Mouse (Mus musculus): Measurements from ENCODE around the gene Scaf4. TPM values are rescaled to one million over a fixed set of nuclear protein-coding genes. Genes with fewer than 3 reads are reported as not detected.

The Scaf4 gene
- polyA plus RNA-seq, 1 experiment from 2014 or later: 21.9 TPM

GRCm38 (mm10) chr16:90193719-90194118, 90.6 kb downstream of the Scaf4 start:
- Histone ChIP-seq H3K9ac (no peak overlapping the region), H3K4me3 (no peak overlapping the region), H3K27ac (no peak overlapping the region), H3K9me3 (replicated peaks) (no peaks in the 10 kb centered on the region), H3K4me2 (no peak overlapping the region), H3K4me1 (peaks cover 39% of the 10 kb centered on the region), H3K36me3 (no peaks in the 10 kb centered on the region), H3K27me3 (replicated peaks) (no peaks in the 10 kb centered on the region)
- ATAC-seq: no peak

GRCm38 (mm10) chr16:90191289-90191688, 93.0 kb downstream of the Scaf4 start:
- 63% methylated on average over 6 of the region's 6 CpGs for WGBS (ENCODE audit: insufficient replicate concordance)
- Histone ChIP-seq H3K9ac (no peak overlapping the region), H3K4me2 (no peak overlapping the region), H3K27me3 (replicated peaks) (0 out of 2 replicates have a peak, but pooled peaks cover 3% of the 10 kb centered on the region), H3K9me3 (replicated peaks) (no peaks in the 10 kb centered on the region), H3K27ac (no peak overlapping the region), H3K36me3 (no peaks in the 10 kb centered on the region), H3K4me1 (peaks cover 28% of the 10 kb centered on the region), H3K4me3 (no peak overlapping the region)
- ATAC-seq: no peak

GRCm38 (mm10) chr16:90187453-90187852, 96.8 kb downstream of the Scaf4 start:
- Histone ChIP-seq H3K4me1 (peaks cover 28% of the 10 kb centered on the region), H3K9ac (peak overlapping the region; percentile 31; the same call in 1 of the 2 replicates), H3K36me3 (no peaks in the 10 kb centered on the region), H3K4me2 (peak overlapping the region; percentile 50), H3K9me3 (replicated peaks) (no peaks in the 10 kb centered on the region), H3K27me3 (replicated peaks) (0 out of 2 replicates have a peak, but pooled peaks cover 3% of the 10 kb centered on the region), H3K4me3 (no peak overlapping the region; the same call in 1 of the 2 replicates), H3K27ac (no peak overlapping the region)
- WGBS (ENCODE audit: insufficient replicate concordance): 9% methylated on average over 13 of the region's 13 CpGs
- ATAC-seq: peak; percentile 64

- Histone ChIP-seq H3K36me3 (no peaks in the 10 kb centered on the region), H3K4me2 (no peak overlapping the region), H3K27me3 (replicated peaks) (0 out of 2 replicates have a peak, but pooled peaks cover 3% of the 10 kb centered on the region), H3K9ac (no peak overlapping the region), H3K4me1 (peaks cover 18% of the 10 kb centered on the region), H3K27ac (no peak overlapping the region), H3K9me3 (replicated peaks) (no peaks in the 10 kb centered on the region), H3K4me3 (no peak overlapping the region)
- no peak for ATAC-seq
- WGBS (ENCODE audit: insufficient replicate concordance): 37% methylated on average over 8 of the region's 8 CpGs
Measured at GRCm38 (mm10) chr16:90185928-90186588, 98.2 kb downstream of the Scaf4 start.

- Histone ChIP-seq H3K4me1 (peaks cover 31% of the 10 kb centered on the region), H3K27me3 (replicated peaks) (0 out of 2 replicates have a peak, but pooled peaks cover 6% of the 10 kb centered on the region), H3K4me3 (no peak overlapping the region), H3K4me2 (no peak overlapping the region), H3K27ac (no peak overlapping the region), H3K9ac (no peak overlapping the region), H3K36me3 (no peaks in the 10 kb centered on the region), H3K9me3 (replicated peaks) (no peaks in the 10 kb centered on the region)
- 92% methylated on average over 6 of the region's 6 CpGs for WGBS (ENCODE audit: insufficient replicate concordance)
- ATAC-seq: no peak
Measured at GRCm38 (mm10) chr16:90184135-90184534, 100.2 kb downstream of the Scaf4 start.

- H3K4me1 ChIP-seq: peaks cover 30% of the 10 kb centered on the region; the same call in 1 of the 2 replicates
- no peak overlapping the region for H3K4me3 ChIP-seq
- H3K9ac ChIP-seq: no peak overlapping the region
- no peaks in the 10 kb centered on the region for H3K9me3 ChIP-seq (replicated peaks)
- no peaks in the 10 kb centered on the region for H3K36me3 ChIP-seq
- 76% methylated on average over 8 of the region's 8 CpGs for WGBS (ENCODE audit: insufficient replicate concordance)
- 0 out of 2 replicates have a peak, but pooled peaks cover 5% of the 10 kb centered on the region for H3K27me3 ChIP-seq (replicated peaks)
- no peak for ATAC-seq
- H3K27ac ChIP-seq: no peak overlapping the region
- no peak overlapping the region for H3K4me2 ChIP-seq
Measured at GRCm38 (mm10) chr16:90181673-90182072, 102.6 kb downstream of the Scaf4 start.

- no peak for ATAC-seq
- WGBS (ENCODE audit: insufficient replicate concordance): 50% methylated on average over 6 of the region's 6 CpGs
- Histone ChIP-seq H3K27ac (no peak overlapping the region), H3K4me2 (no peak overlapping the region), H3K36me3 (no peaks in the 10 kb centered on the region), H3K27me3 (replicated peaks) (0 out of 2 replicates have a peak, but pooled peaks cover 3% of the 10 kb centered on the region), H3K4me1 (peaks cover 30% of the 10 kb centered on the region; the same call in 1 of the 2 replicates), H3K4me3 (no peak overlapping the region), H3K9me3 (replicated peaks) (no peaks in the 10 kb centered on the region), H3K9ac (no peak overlapping the region)
Measured at GRCm38 (mm10) chr16:90180975-90181374, 103.3 kb downstream of the Scaf4 start.

GRCm38 (mm10) chr16:90179892-90180291, 104.4 kb downstream of the Scaf4 start:
- Histone ChIP-seq H3K9ac (no peak overlapping the region), H3K36me3 (no peaks in the 10 kb centered on the region), H3K4me1 (peaks cover 30% of the 10 kb centered on the region; the same call in 1 of the 2 replicates), H3K27me3 (replicated peaks) (0 out of 2 replicates have a peak, but pooled peaks cover 3% of the 10 kb centered on the region), H3K4me2 (no peak overlapping the region), H3K9me3 (replicated peaks) (no peaks in the 10 kb centered on the region), H3K4me3 (no peak overlapping the region), H3K27ac (no peak overlapping the region)
- ATAC-seq: no peak
- whole genome bisulfite sequencing (ENCODE audit: insufficient replicate concordance): 29% methylated on average over 5 of the region's 5 CpGs

- 0 out of 2 replicates have a peak, but pooled peaks have one; percentile 14 for ATAC-seq
- Histone ChIP-seq H3K4me3 (no peak overlapping the region), H3K36me3 (no peaks in the 10 kb centered on the region), H3K27me3 (replicated peaks) (0 out of 2 replicates have a peak, but pooled peaks cover 3% of the 10 kb centered on the region), H3K27ac (no peak overlapping the region), H3K9ac (no peak overlapping the region), H3K9me3 (replicated peaks) (no peaks in the 10 kb centered on the region), H3K4me2 (no peak overlapping the region), H3K4me1 (peaks cover 23% of the 10 kb centered on the region; the same call in 1 of the 2 replicates)
- 59% methylated on average over 3 of the region's 3 CpGs for WGBS (ENCODE audit: insufficient replicate concordance)
Measured at GRCm38 (mm10) chr16:90178404-90178803, 105.9 kb downstream of the Scaf4 start.

- Histone ChIP-seq H3K9ac (no peak overlapping the region), H3K4me3 (no peak overlapping the region), H3K4me1 (peaks cover 23% of the 10 kb centered on the region; the same call in 1 of the 2 replicates), H3K27ac (no peak overlapping the region), H3K36me3 (no peaks in the 10 kb centered on the region), H3K27me3 (replicated peaks) (0 out of 2 replicates have a peak, but pooled peaks cover 3% of the 10 kb centered on the region), H3K9me3 (replicated peaks) (no peaks in the 10 kb centered on the region), H3K4me2 (no peak overlapping the region)
- 14% methylated on average over 8 of the region's 8 CpGs for WGBS (ENCODE audit: insufficient replicate concordance)
- ATAC-seq: peak; percentile 21; the same call in 1 of the 2 replicates
Measured at GRCm38 (mm10) chr16:90177425-90177824, 106.9 kb downstream of the Scaf4 start.

GRCm38 (mm10) chr16:90176472-90176871, 107.8 kb downstream of the Scaf4 start:
- no peaks in the 10 kb centered on the region for H3K9me3 ChIP-seq (replicated peaks)
- no peak overlapping the region for H3K27ac ChIP-seq
- H3K4me1 ChIP-seq: peaks cover 23% of the 10 kb centered on the region; the same call in 1 of the 2 replicates
- 65% methylated on average over 10 of the region's 10 CpGs for WGBS (ENCODE audit: insufficient replicate concordance)
- H3K27me3 ChIP-seq (replicated peaks): 0 out of 2 replicates have a peak, but pooled peaks cover 3% of the 10 kb centered on the region
- H3K9ac ChIP-seq: no peak overlapping the region
- no peaks in the 10 kb centered on the region for H3K36me3 ChIP-seq
- no peak overlapping the region for H3K4me3 ChIP-seq
- no peak overlapping the region for H3K4me2 ChIP-seq
- no peak for ATAC-seq

Data from liver, embryonic 12.5 days (tissue).